In the genomic region with DNA sequence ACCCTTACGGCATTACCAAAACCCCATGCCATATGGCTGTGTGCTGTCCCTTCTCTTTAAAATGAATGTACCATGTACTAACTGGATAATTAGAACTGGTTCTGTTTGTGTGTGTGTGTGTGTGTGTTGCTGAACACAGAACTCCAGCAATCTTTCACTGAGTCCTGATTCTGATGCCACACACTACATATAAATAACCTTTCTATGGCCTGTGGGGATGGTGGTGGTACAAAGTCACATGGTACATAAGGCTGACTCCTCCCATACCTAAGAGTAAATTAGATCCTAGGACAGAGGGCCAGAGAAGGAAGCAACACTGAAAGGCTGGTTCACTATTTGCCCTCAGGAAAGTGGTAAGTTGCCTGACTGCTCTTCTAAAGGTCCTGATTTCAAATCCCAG, we compare ENCODE assay signal across 11 mouse cellular contexts. TPM values are rescaled to one million over a fixed set of nuclear protein-coding genes. Genes with fewer than 3 reads are reported as not detected.
DNase-seq lines count a peak whose midpoint lies in the region; ATAC-seq and TF ChIP-seq lines count a peak whose summit lies in the region.
"Had no signal": no experiment of that assay in that cellular context is flagged by ENCODE, and none has a peak within 500 bp of the region (broad histone marks: within the 10 kb centered on the region; RNA-seq: fewer than 3 reads in every experiment).

A gene (plus strand): TSS at position 301 of the 400 bp plus-strand sequence.

- TF ChIP-seq POLR2A in ES-Bruce4 (IDR thresholded peaks at IDR 0.05; ENCODE audit: insufficient read depth, low read length) = no peak

- no peak for TF ChIP-seq EP300 in ES-Bruce4 (IDR thresholded peaks at IDR 0.05; ENCODE audit: insufficient read depth, low read depth, low read length)

- no peaks in the 10 kb centered on the region for H3K36me3 ChIP-seq in hindbrain, embryonic 11.5 days (ENCODE audit: control insufficient read depth, insufficient read depth, low read length)
- H3K36me3 ChIP-seq in hindbrain, embryonic 16.5 days (ENCODE audit: control insufficient read depth, insufficient read depth, low read length) = no peaks in the 10 kb centered on the region
- no peaks in the 10 kb centered on the region for H3K36me3 ChIP-seq in ES-Bruce4 (ENCODE audit: control insufficient read depth, insufficient read depth, low read length, poor library complexity, severe bottlenecking)
- H3K36me3 ChIP-seq in intestine, embryonic 16.5 days (ENCODE audit: control insufficient read depth, insufficient read depth, low read length) = no peaks in the 10 kb centered on the region
- H3K36me3 ChIP-seq in limb, embryonic 10.5 days = no peaks in the 10 kb centered on the region
- H3K36me3 ChIP-seq: heart, embryonic 13.5 days; midbrain, embryonic 12.5 days had no signal

- ATAC-seq in hindbrain, embryonic 11.5 days (ENCODE audit: low FRiP score) = no peak
- ATAC-seq in hindbrain, embryonic 16.5 days = no peak
- ATAC-seq in CD4-positive, CD25-positive, alpha-beta regulatory T cell, adult 4 months = no peak
- no peak for ATAC-seq in intestine, embryonic 16.5 days

- no peaks in the 10 kb centered on the region for H3K27me3 ChIP-seq in hindbrain, embryonic 11.5 days (ENCODE audit: control insufficient read depth, insufficient read depth, low read length)
- no peaks in the 10 kb centered on the region for H3K27me3 ChIP-seq in hindbrain, embryonic 16.5 days (replicated peaks; ENCODE audit: control insufficient read depth, insufficient read depth, low read length)
- H3K27me3 ChIP-seq in ES-Bruce4 (ENCODE audit: control insufficient read depth, insufficient read depth, low read length, poor library complexity, severe bottlenecking) = no peaks in the 10 kb centered on the region
- H3K27me3 ChIP-seq in intestine, embryonic 16.5 days (replicated peaks; ENCODE audit: control insufficient read depth, insufficient read depth, low read length) = no peaks in the 10 kb centered on the region
- no peaks in the 10 kb centered on the region for H3K27me3 ChIP-seq in limb, embryonic 10.5 days (ENCODE audit: low read depth, poor library complexity, severe bottlenecking)
- H3K27me3 ChIP-seq: heart, embryonic 13.5 days had no signal

- no peaks in the 10 kb centered on the region; the same call in 1 of the 2 replicates for H3K4me1 ChIP-seq in hindbrain, embryonic 11.5 days (replicated peaks; ENCODE audit: control insufficient read depth, insufficient read depth, low read length)
- H3K4me1 ChIP-seq in hindbrain, embryonic 16.5 days (ENCODE audit: control insufficient read depth, insufficient read depth, low read depth, low read length) = peaks cover 6% of the 10 kb centered on the region
- peaks cover 10% of the 10 kb centered on the region for H3K4me1 ChIP-seq in ES-Bruce4 (ENCODE audit: control insufficient read depth, insufficient read depth, low read length)
- no peaks in the 10 kb centered on the region for H3K4me1 ChIP-seq in intestine, embryonic 16.5 days (ENCODE audit: control insufficient read depth, insufficient read depth, low read length)
- peaks cover 12% of the 10 kb centered on the region for H3K4me1 ChIP-seq in limb, embryonic 10.5 days
- H3K4me1 ChIP-seq: heart, embryonic 13.5 days had no signal

- no peak within 1 kb of the TSS for H3K27ac ChIP-seq in hindbrain, embryonic 11.5 days (ENCODE audit: low read depth, low read length)
- H3K27ac ChIP-seq in hindbrain, embryonic 16.5 days (ENCODE audit: low read depth, low read length) = no peak within 1 kb of the TSS
- H3K27ac ChIP-seq in ES-Bruce4 (ENCODE audit: insufficient read depth, low read length) = no peak within 1 kb of the TSS
- no peak within 1 kb of the TSS for H3K27ac ChIP-seq in intestine, embryonic 16.5 days (ENCODE audit: low read length)
- no peak within 1 kb of the TSS for H3K27ac ChIP-seq in limb, embryonic 10.5 days
- H3K27ac ChIP-seq: heart, embryonic 13.5 days; midbrain, embryonic 12.5 days had no signal

- H3K4me2 ChIP-seq in hindbrain, embryonic 11.5 days (replicated peaks; ENCODE audit: low read depth, low read length) = no peak within 1 kb of the TSS
- no peak within 1 kb of the TSS for H3K4me2 ChIP-seq in hindbrain, embryonic 16.5 days (ENCODE audit: low read length)
- H3K4me2 ChIP-seq in intestine, embryonic 16.5 days (ENCODE audit: low read depth, low read length) = no peak within 1 kb of the TSS
- H3K4me2 ChIP-seq: heart, embryonic 13.5 days; liver, embryonic 11.5 days; midbrain, embryonic 12.5 days had no signal

- 100% methylated on average over 1 of the region's 1 CpGs for WGBS in hindbrain, embryonic 11.5 days
- WGBS in hindbrain, embryonic 16.5 days = 93% methylated on average over 1 of the region's 1 CpGs
- 98% methylated on average over 1 of the region's 1 CpGs for WGBS in intestine, embryonic 16.5 days
- WGBS in limb, embryonic 10.5 days = 92% methylated on average over 1 of the region's 1 CpGs

- no peak for TF ChIP-seq CTCF in ES-Bruce4 (IDR thresholded peaks at IDR 0.05; ENCODE audit: low read depth, low read length)

- H3K9ac ChIP-seq in hindbrain, embryonic 11.5 days (ENCODE audit: low read depth, low read length) = no peak within 1 kb of the TSS
- H3K9ac ChIP-seq in hindbrain, embryonic 16.5 days (ENCODE audit: low read depth, low read length) = no peak within 1 kb of the TSS
- H3K9ac ChIP-seq in ES-Bruce4 (ENCODE audit: low read depth, poor library complexity, severe bottlenecking) = peak within 1 kb of the TSS; percentile 56
- H3K9ac ChIP-seq in intestine, embryonic 16.5 days (ENCODE audit: low read depth, low read length) = no peak within 1 kb of the TSS
- H3K9ac ChIP-seq: heart, embryonic 13.5 days; midbrain, embryonic 12.5 days had no signal

- no peak for DNase-seq in hindbrain, embryonic 11.5 days (ENCODE audit: low spot score)
- DNase-seq in limb, embryonic 10.5 days (ENCODE audit: low spot score) = no peak
- no peak for DNase-seq in embryo, embryonic 10 days (ENCODE audit: low spot score)
- DNase-seq: cerebellum, adult 18-20 months had no signal

- no peak within 1 kb of the TSS for H3K4me3 ChIP-seq in hindbrain, embryonic 11.5 days (ENCODE audit: low read depth, low read length)
- H3K4me3 ChIP-seq in hindbrain, embryonic 16.5 days (ENCODE audit: low read length) = no peak within 1 kb of the TSS
- H3K4me3 ChIP-seq in ES-Bruce4 (ENCODE audit: low read depth, low read length) = peak within 1 kb of the TSS; percentile 97
- H3K4me3 ChIP-seq in intestine, embryonic 16.5 days (ENCODE audit: low read length) = no peak within 1 kb of the TSS
- no peak within 1 kb of the TSS for H3K4me3 ChIP-seq in limb, embryonic 10.5 days
- H3K4me3 ChIP-seq: heart, embryonic 13.5 days; midbrain, embryonic 12.5 days had no signal

- no peaks in the 10 kb centered on the region for H3K9me3 ChIP-seq in hindbrain, embryonic 11.5 days (ENCODE audit: control insufficient read depth, low read length)
- H3K9me3 ChIP-seq in hindbrain, embryonic 16.5 days (ENCODE audit: control insufficient read depth, low read length) = no peaks in the 10 kb centered on the region
- no peaks in the 10 kb centered on the region for H3K9me3 ChIP-seq in ES-Bruce4 (replicated peaks; ENCODE audit: control insufficient read depth, insufficient read depth, low read length, poor library complexity, severe bottlenecking)
- no peaks in the 10 kb centered on the region for H3K9me3 ChIP-seq in intestine, embryonic 16.5 days (ENCODE audit: control insufficient read depth, low read length)
- no peaks in the 10 kb centered on the region for H3K9me3 ChIP-seq in limb, embryonic 10.5 days (replicated peaks)
- H3K9me3 ChIP-seq: heart, embryonic 13.5 days; midbrain, embryonic 12.5 days had no signal

RNA-seq across cellular contexts. Expression of the gene that starts here (rescaled TPM):
- 13.0 and 13.3 TPM in 2 replicates for polyA plus RNA-seq in hindbrain, embryonic 11.5 days (2014; fragmentation: Nextera tagmentation; extraction: Ambion mirVana)
- polyA plus RNA-seq in hindbrain, embryonic 16.5 days (2015; fragmentation: Nextera tagmentation; extraction: Ambion mirVana) = 8.6 and 10.9 TPM in 2 replicates
- 10 to 100 TPM; 29.9 to 42.6 TPM for polyA plus RNA-seq in CD4-positive, CD25-positive, alpha-beta regulatory T cell, adult 4 months (2017; shearing (Covaris generic))
- polyA plus RNA-seq in ES-Bruce4 (2011; ENCODE audit: insufficient read depth, insufficient read length, low read depth, missing spikeins) = 13.4 and 14.6 TPM in 2 replicates
- polyA plus RNA-seq in intestine, embryonic 16.5 days (2015; fragmentation: Nextera tagmentation; extraction: Ambion mirVana) = 21.1 and 21.5 TPM in 2 replicates
- 3.3 and 4.1 TPM in 2 replicates for polyA plus RNA-seq in limb, embryonic 10.5 days (2016; fragmentation: Nextera tagmentation; extraction: Ambion mirVana)
